Mouse (Mus musculus): ENCODE measurements around the gene Itln1.
"Not testable (repeated sequence)": the region's sequence is repeated elsewhere in the genome, so short reads cannot be mapped to it uniquely, and the experiment has no call there.

DNA sequence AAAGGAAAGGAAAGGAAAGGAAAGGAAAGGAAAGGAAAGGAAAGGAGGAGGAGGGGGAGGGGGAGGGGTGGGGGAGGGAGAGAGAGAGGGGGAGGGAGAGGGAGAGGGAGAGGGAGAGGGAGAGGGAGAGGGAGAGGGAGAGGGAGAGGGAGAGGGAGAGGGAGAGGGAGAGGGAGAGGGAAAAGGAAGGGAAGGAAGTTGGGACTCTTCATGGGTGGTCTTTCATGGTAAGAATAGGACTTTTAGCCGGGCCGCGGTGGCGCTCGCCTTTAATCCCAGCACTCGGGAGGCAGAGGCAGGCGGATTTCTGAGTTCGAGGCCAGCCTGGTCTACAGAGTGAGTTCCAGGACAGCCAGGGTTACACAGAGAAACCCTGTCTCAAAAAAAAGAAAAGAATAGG lies 63.2 kb downstream of the Itln1 start:
- TF ChIP-seq POLR2A (IDR thresholded peaks at IDR 0.05; ENCODE audit: low read depth, low read length); CTCF (IDR thresholded peaks at IDR 0.05; ENCODE audit: extremely low read depth, insufficient read length, insufficient replicate concordance, low read depth, low read length): not testable (repeated sequence)
